Mouse (Mus musculus) heart, postnatal 0 days (tissue): Measurements from ENCODE around the gene Selenof.

Experiments used
- CTCF ChIP-seq: IDR thresholded peaks from 2 replicates; pipeline ENCODE4 v1.5.1; 2016; ENCODE audit warnings: antibody characterized with exemption, control low read depth, low read depth
- EP300 ChIP-seq: IDR thresholded peaks from 2 replicates; pipeline ENCODE4 v1.6.1; 2016; ENCODE audit warnings: antibody characterized with exemption, low read depth

DNA sequence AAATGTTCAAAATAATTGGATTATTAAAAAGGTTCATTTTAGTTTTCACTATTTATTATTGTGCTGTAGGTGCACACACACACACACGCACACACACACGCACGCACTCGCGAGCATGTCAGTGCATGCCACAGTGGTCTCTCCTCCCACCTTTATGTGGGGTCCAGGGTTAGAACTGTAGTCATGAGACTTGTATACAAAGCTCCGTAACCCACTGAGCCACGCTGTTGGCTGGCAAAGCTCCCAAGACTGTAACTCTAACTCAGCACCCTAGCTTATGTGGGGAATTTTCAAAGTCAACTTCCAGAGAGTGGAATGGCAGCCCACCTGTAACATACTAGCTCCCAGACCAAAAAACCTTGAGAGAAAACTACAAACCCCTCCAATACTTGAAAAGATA, 25.0 kb upstream of the Selenof start:
- TF ChIP-seq CTCF (no peak), EP300 (no peak)
